Mouse (Mus musculus): ENCODE data around the gene Kat7.

GRCm38 (mm10) chr11:95340259-95340658 lies 30.2 kb upstream of the Kat7 start:
- TF ChIP-seq CTCF (IDR thresholded peaks at IDR 0.05; ENCODE audit: extremely low read depth, insufficient read depth, low read length), result no peak
- TF ChIP-seq POLR2A (IDR thresholded peaks at IDR 0.05; ENCODE audit: extremely low read depth, insufficient read depth, low read length), result no peak
